Mouse (Mus musculus) lung, embryonic 14.5 days (tissue): ENCODE measurements around the gene Acp1. TPM values are rescaled to one million over a fixed set of nuclear protein-coding genes. Genes with fewer than 3 reads are reported as not detected.

ENCODE experiments used
- ATAC-seq: fragments of 200-750 bp; cut with Nextera tagmentation; 2 replicates; pipeline ENCODE4 v1.8.0; 2017; ENCODE audit warnings: mild to moderate bottlenecking, moderate TSS enrichment, moderate library complexity; ENCODE audit not compliant: insufficient read depth
- DNase-seq: peaks from one replicate; pipeline ENCODE4 v3.0.0-alpha.2; 2015
- H3K27ac ChIP-seq: fragments of 300-500 bp; sonication (generic); 2 replicates; pipeline ENCODE4 v1.5.1; 2014; ENCODE audit warnings: low read depth, mild to moderate bottlenecking, moderate library complexity
- H3K27me3 ChIP-seq: fragments of 300-500 bp; sonication (generic); 2 replicates; pipeline ENCODE4 v1.6.1; 2014; ENCODE audit warnings: low read length, control low read depth; ENCODE audit not compliant: insufficient read depth
- H3K36me3 ChIP-seq: fragments of 300-500 bp; sonication (generic); 2 replicates; pipeline ENCODE4 v1.6.1; 2014; ENCODE audit warnings: control low read depth; ENCODE audit not compliant: insufficient read depth
- H3K4me1 ChIP-seq: fragments of 300-500 bp; sonication (generic); 2 replicates; pipeline ENCODE4 v1.6.1; 2014; ENCODE audit warnings: antibody characterized with exemption, control low read depth; ENCODE audit not compliant: insufficient read depth
- H3K4me2 ChIP-seq: fragments of 300-500 bp; sonication (generic); 2 replicates; pipeline ENCODE4 v1.6.1; 2014; ENCODE audit warnings: mild to moderate bottlenecking
- H3K4me3 ChIP-seq: fragments of 300-500 bp; sonication (generic); 2 replicates; pipeline ENCODE4 v1.5.1; 2014; ENCODE audit warnings: low read depth, low read length
- H3K9ac ChIP-seq: fragments of 300-500 bp; sonication (generic); 2 replicates; pipeline ENCODE4 v1.6.1; 2014
- H3K9me3 ChIP-seq: fragments of 300-500 bp; sonication (generic); 2 replicates; pipeline ENCODE4 v1.6.1; 2016; ENCODE audit warnings: low read depth, low read length, control low read depth
- CTCF ChIP-seq: IDR thresholded peaks from 2 replicates; pipeline ENCODE4 v1.5.1; 2016; ENCODE audit warnings: antibody characterized with exemption, low read depth
- WGBS: fragments of 180-500 bp; shearing (Covaris S2); extraction: QIAGEN DNeasy Blood & Tissue Kit; methylation state at CpG from one replicate; pipeline ENCODE4 v1.1.7; 2014; 5-methylcytosine and 5-hydroxymethylcytosine counted together
- polyA plus RNA-seq: library from polyadenylated mRNA; unstranded; fragments of >200 nt; fragmentation: Nextera tagmentation; extraction: Ambion mirVana; gene quantifications from 2 replicates; pipeline ENCODE4 v1.2.1, GENCODE M21; 2014

Gene Acp1
- polyA plus RNA-seq, 1 experiment from 2014 or later = 201 TPM

DNA sequence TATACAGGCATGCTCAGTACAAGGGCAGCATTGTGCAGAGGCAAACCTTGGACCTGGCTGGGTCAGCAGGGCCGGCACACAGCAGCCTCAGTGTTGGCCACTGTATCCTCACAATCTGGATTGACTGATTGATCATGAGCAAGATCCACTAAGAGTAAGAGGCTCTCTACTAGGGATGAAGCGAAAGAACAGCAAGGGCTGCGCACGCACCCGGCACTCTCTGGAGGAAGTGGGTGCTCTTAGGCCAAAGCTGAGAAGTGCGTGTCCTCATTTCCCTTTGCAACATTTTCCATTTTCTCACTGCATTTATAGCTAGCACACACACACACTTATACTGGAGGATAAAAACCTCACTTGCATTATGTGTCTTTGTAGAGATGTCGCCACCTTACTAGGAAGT lies 20.0 kb downstream of the Acp1 start:
- Histone ChIP-seq H3K4me2 (no peak overlapping the region), H3K27ac (no peak overlapping the region), H3K4me3 (no peak overlapping the region), H3K27me3 (0 out of 2 replicates have a peak, but pooled peaks cover under 1% of the 10 kb centered on the region), H3K9ac (no peak overlapping the region), H3K4me1 (no peaks in the 10 kb centered on the region), H3K9me3 (no peaks in the 10 kb centered on the region), H3K36me3 (peaks cover 11% of the 10 kb centered on the region; the same call in 1 of the 2 replicates)
- ATAC-seq (no peak), DNase-seq (no peak)
- WGBS = 82% methylated on average over 7 of the region's 7 CpGs
- TF ChIP-seq CTCF = no peak

DNA sequence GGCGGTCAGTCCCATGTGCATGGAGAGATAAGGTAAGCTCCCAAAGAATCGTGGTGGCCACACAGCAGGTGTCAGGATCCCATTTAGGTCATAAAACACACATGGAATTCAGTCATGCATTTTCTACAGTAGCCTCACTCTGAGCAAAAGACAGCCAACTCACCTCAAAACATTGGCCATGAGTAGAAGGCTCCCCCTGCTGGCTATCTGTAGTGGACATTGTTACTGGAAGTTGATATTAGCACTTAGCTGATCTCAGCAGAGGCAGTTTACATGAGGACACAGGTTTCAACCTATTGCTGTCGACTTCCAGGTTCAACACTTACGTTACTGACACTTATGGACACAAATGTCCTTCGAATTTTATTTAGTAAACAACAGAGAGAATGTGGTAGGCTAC lies 21.3 kb downstream of the Acp1 start:
- Histone ChIP-seq H3K4me3 (no peak overlapping the region), H3K27me3 (peaks cover 13% of the 10 kb centered on the region), H3K4me1 (no peaks in the 10 kb centered on the region), H3K4me2 (no peak overlapping the region), H3K9me3 (no peaks in the 10 kb centered on the region), H3K27ac (no peak overlapping the region), H3K36me3 (peaks cover 8% of the 10 kb centered on the region; the same call in 1 of the 2 replicates), H3K9ac (no peak overlapping the region)
- WGBS = 30% methylated on average over 5 of the region's 5 CpGs
- ATAC-seq = peak; percentile 49; the same call in 1 of the 2 replicates
- TF ChIP-seq CTCF = peak; percentile 92
- DNase-seq = peak; percentile 90

DNA sequence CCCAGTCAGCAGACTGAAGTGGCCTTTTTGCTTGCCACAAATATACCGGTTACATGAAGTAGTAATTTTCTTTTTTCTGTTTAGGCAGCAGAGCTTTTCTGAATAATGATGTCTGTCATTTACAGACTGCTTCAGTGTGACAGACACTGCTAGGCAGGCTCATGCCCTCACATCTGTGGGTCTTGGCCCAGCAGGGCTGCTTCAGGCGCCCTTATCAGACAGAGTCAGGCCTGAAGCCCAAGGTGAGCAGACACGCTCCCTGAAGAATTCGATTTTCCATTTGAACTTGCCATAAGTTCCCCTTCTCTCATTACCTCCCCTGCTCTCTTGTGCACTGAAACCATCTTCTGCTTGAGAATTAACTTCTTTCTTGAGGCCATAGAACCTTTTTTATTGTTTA lies 23.4 kb downstream of the Acp1 start:
- Histone ChIP-seq H3K36me3 (0 out of 2 replicates have a peak, but pooled peaks cover under 1% of the 10 kb centered on the region), H3K27ac (no peak overlapping the region), H3K4me1 (no peaks in the 10 kb centered on the region), H3K4me3 (no peak overlapping the region), H3K9ac (no peak overlapping the region), H3K4me2 (no peak overlapping the region), H3K27me3 (peaks cover 34% of the 10 kb centered on the region), H3K9me3 (no peaks in the 10 kb centered on the region)
- DNase-seq (no peak), ATAC-seq (no peak)
- WGBS = 82% methylated on average over 4 of the region's 4 CpGs
- TF ChIP-seq CTCF = no peak

DNA sequence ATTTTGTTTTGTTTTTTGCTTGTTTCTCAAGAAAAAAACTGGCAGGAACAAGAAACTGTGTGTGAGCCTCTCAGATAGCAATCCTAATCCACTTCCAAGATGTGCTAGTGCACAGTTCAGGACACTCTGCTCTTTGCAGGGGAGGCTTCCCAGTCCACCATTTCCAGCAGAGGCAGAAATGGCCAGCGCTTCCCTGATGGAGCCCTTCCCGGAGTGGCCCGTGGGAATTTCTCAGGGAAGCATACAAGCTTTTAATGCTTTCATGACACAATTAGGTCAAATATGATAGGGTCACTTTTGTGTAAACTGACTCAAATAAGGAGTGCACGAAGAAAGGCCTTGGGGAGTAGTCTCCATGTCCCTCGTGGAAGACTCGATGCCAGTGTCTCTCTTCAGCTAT lies 25.5 kb downstream of the Acp1 start:
- Histone ChIP-seq H3K4me3 (no peak overlapping the region), H3K27me3 (peaks cover 45% of the 10 kb centered on the region)

DNA sequence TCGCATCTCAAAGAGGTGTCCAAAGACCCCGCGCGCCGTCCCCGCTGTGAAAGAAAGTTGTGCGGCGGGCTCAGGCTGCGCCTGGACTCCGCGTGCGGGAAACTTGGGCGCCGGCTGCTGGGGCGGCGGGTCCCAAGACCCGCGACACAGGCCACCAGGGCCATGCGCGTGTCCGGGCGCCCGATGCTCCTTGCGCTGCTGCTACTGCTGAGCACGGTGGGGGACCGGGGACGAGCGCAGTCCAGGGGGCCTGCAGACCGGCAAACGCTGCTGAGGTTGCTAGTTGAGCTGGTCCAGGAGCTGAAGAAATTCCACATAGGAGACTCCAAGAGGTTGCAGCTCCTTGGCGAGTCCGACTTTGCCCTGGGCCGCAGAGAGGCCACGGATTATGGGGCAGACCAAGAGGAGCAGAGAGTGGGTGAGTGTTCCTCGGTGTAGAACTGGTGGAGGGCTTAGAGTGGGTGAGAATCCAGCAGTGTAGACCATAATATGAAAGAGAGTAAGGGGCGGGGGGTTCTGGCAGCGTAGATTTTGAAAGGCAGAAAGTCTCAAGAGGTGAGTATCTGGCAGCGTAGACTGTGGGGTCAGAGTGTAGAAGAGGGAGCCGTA lies 26.7 kb downstream of the Acp1 start:
- H3K4me3 ChIP-seq = peak overlapping the region; percentile 45
- no peaks in the 10 kb centered on the region for H3K36me3 ChIP-seq
- 7% methylated on average over 39 of the region's 39 CpGs for WGBS
- H3K4me2 ChIP-seq = peak overlapping the region; percentile 89
- H3K27me3 ChIP-seq = peaks cover 45% of the 10 kb centered on the region
- no peak for TF ChIP-seq CTCF
- ATAC-seq (peak; percentile 68), DNase-seq (peak; percentile 17)
- no peaks in the 10 kb centered on the region for H3K9me3 ChIP-seq
- no peaks in the 10 kb centered on the region for H3K4me1 ChIP-seq
- H3K9ac ChIP-seq = peak overlapping the region; percentile 31; the same call in 1 of the 2 replicates
- no peak overlapping the region for H3K27ac ChIP-seq

More for the DNA sequence above, 25.5 kb downstream of the Acp1 start:
- Histone ChIP-seq H3K4me2 (no peak overlapping the region), H3K4me1 (no peaks in the 10 kb centered on the region), H3K27ac (no peak overlapping the region), H3K9ac (no peak overlapping the region), H3K9me3 (no peaks in the 10 kb centered on the region), H3K36me3 (no peaks in the 10 kb centered on the region)
- DNase-seq (no peak), ATAC-seq (no peak)
- WGBS = 62% methylated on average over 6 of the region's 6 CpGs
- TF ChIP-seq CTCF = no peak

DNA sequence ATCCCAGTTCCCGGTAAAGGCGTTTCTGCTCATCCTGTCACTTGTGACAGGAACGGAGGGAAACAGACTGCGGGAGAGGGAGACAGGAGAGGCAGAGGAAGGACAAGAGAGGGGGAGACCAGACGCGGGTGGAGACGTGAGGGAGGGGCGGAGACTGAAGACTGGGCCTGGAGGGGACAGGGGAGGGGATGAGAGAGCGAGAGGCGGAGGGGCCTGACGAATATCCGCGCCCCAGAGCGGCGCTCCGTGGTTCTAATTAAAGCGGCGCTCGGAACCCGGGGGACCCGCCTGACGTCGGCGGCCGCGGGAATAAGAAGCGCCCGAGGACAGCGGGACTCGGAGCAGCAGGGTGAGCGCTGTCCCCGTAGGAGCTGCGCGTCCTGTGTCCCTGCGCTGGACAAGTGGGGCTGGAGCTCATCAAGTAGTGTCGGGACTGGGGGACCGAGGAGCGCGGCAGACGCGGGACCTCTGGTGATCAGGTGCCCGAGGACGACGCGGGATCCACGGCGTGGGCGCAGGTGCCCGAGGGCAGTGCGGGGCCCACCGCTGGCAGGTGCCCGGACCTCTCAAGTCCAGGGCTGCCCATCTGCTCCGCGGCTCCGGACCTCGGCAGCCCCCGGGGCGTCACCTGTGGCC lies 27.3 kb downstream of the Acp1 start, which contains the start of gene Alkal2:
Alkal2 (plus strand) TSS at position 337 of the 636 bp plus-strand sequence.
- no peaks in the 10 kb centered on the region for H3K4me1 ChIP-seq
- H3K9me3 ChIP-seq = no peaks in the 10 kb centered on the region
- H3K27me3 ChIP-seq = peaks cover 45% of the 10 kb centered on the region
- DNase-seq (peak; percentile 47), ATAC-seq (peak; percentile 80)
- H3K27ac ChIP-seq = no peak within 1 kb of the TSS
- H3K9ac ChIP-seq = peak within 1 kb of the TSS; percentile 31
- H3K36me3 ChIP-seq = no peaks in the 10 kb centered on the region
- peak within 1 kb of the TSS; percentile 45 for H3K4me3 ChIP-seq
- no peak for TF ChIP-seq CTCF
- under 1% methylated on average over 56 of the region's 58 CpGs for WGBS
- H3K4me2 ChIP-seq = peak within 1 kb of the TSS; percentile 89

DNA sequence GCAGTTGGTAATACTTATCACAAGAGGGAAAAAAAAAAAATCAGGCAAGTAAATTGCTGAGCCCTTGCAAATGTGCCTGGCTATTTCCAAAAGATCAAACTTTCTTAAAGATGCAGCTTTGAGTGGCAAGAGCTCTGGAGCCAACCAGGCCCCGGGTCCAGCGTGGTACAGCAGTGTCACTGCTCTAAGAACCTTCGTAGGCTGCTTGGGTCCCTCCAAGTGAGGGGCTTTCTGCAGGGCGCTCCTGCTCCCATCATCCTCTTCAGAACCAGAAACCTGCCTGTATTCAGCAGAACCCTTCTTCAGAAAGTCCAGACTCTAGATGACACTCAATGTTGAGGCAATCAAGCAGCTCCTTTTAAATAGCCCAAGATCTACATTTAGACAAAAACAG lies 27.8 kb downstream of the Acp1 start:
- WGBS = 20% methylated on average over 4 of the region's 4 CpGs
- no peaks in the 10 kb centered on the region for H3K36me3 ChIP-seq
- no peak overlapping the region for H3K9ac ChIP-seq
- no peak overlapping the region for H3K27ac ChIP-seq
- H3K4me3 ChIP-seq = peak overlapping the region; percentile 45
- H3K4me1 ChIP-seq = no peaks in the 10 kb centered on the region
- peaks cover 45% of the 10 kb centered on the region for H3K27me3 ChIP-seq
- H3K9me3 ChIP-seq = no peaks in the 10 kb centered on the region
- DNase-seq (peak; percentile 8), ATAC-seq (no peak)
- TF ChIP-seq CTCF = no peak
- H3K4me2 ChIP-seq = peak overlapping the region; percentile 89
